Mouse (Mus musculus) testis, postnatal 10 days (tissue): Measurements from ENCODE around the gene Serpinb8.

ENCODE experiments used
- DNase-seq: peaks from one replicate; pipeline ENCODE4 v3.0.0; 2021; ENCODE audit warnings: low spot score

The Serpinb8 gene

GRCm38 (mm10) chr1:107645086-107645485 is 55.3 kb downstream of the Serpinb8 start:
- no peak for DNase-seq

- no peak for DNase-seq
Measured at GRCm38 (mm10) chr1:107657689-107658088, 67.9 kb downstream of the Serpinb8 start.
